Mouse (Mus musculus): ENCODE data around the gene Cybb. TPM values are rescaled to one million over a fixed set of nuclear protein-coding genes. Genes with fewer than 3 reads are reported as not detected.

Cybb gene
- total and polyA plus RNA-seq, 3 experiments, result 0.44 to 20.2 (median 13.1) TPM

Other genes with a start within 250 kb of the Cybb start
- not detected for gene Gm14862, start 230.9 kb downstream of the Cybb start, total RNA-seq (2021)
- gene Gm14862, start 230.9 kb downstream of the Cybb start, polyA plus RNA-seq (2012; rRNA removed), result not detected in 2 replicates
- 1 to 10 TPM; 1.7 to 1.9 TPM for gene Xk, start 215.0 kb downstream of the Cybb start, total RNA-seq (2021)
- gene Xk, start 215.0 kb downstream of the Cybb start, polyA plus RNA-seq (2012; rRNA removed), result 0.62 and 0.66 TPM in 2 replicates
- gene H2al1m, start 204.0 kb downstream of the Cybb start, total RNA-seq (2021), result not detected
- 0.31 TPM in 1 of 2 replicates, not detected in the other for gene H2al1m, start 204.0 kb downstream of the Cybb start, polyA plus RNA-seq (2012; rRNA removed)
- gene H2al1k, start 137.1 kb downstream of the Cybb start, total RNA-seq (2021), result not detected
- gene H2al1k, start 137.1 kb downstream of the Cybb start, polyA plus RNA-seq (2012; rRNA removed), result not detected in 2 replicates
- gene H2al1o, start 84.6 kb upstream of the Cybb start, total RNA-seq (2021), result not detected
- gene H2al1o, start 84.6 kb upstream of the Cybb start, polyA plus RNA-seq (2012; rRNA removed), result not detected in 2 replicates
- gene Dynlt3, start 175.2 kb upstream of the Cybb start, total RNA-seq (2021), result 100 to 1,000 TPM; 162 TPM
- gene Dynlt3, start 175.2 kb upstream of the Cybb start, polyA plus RNA-seq (2012; rRNA removed), result 3.5 and 4.0 TPM in 2 replicates

Data from adrenal gland, adult 2 months (tissue).